Mouse (Mus musculus) hindbrain, embryonic 14.5 days (tissue): ENCODE measurements around the gene Lhfpl4. TPM values are rescaled to one million over a fixed set of nuclear protein-coding genes. Genes with fewer than 3 reads are reported as not detected.
A peak's percentile ranks its signal among the peaks of the same experiment; 100 is the strongest.

Experiments used
- ATAC-seq: fragments of 200-750 bp; cut with Nextera tagmentation; 2 replicates; pipeline ENCODE4 v1.8.0; 2017; ENCODE audit warnings: moderate number of reproducible peaks, mild to moderate bottlenecking, moderate TSS enrichment, moderate library complexity; ENCODE audit not compliant: low FRiP score
- DNase-seq: peaks from one replicate; pipeline ENCODE4 v3.0.0-alpha.2; 2015; ENCODE audit warnings: low spot score
- H3K27ac ChIP-seq: fragments of 300-500 bp; sonication (generic); 2 replicates; pipeline ENCODE4 v1.5.1; 2014; ENCODE audit warnings: mild to moderate bottlenecking, moderate library complexity
- H3K27me3 ChIP-seq: fragments of 300-500 bp; sonication (generic); 2 replicates; pipeline ENCODE4 v1.6.1; 2014; ENCODE audit warnings: mild to moderate bottlenecking, low read length, mixed read lengths; ENCODE audit not compliant: control insufficient read depth, insufficient read depth
- H3K36me3 ChIP-seq: fragments of 300-500 bp; sonication (generic); replicated peaks from 2 replicates; pipeline ENCODE4 v1.6.1; 2014; ENCODE audit not compliant: control insufficient read depth, insufficient read depth
- H3K4me1 ChIP-seq: fragments of 300-500 bp; sonication (generic); replicated peaks from 2 replicates; pipeline ENCODE4 v1.6.1; 2014; ENCODE audit warnings: antibody characterized with exemption, low read length, mixed read lengths; ENCODE audit not compliant: control insufficient read depth, insufficient read depth
- H3K4me2 ChIP-seq: fragments of 300-500 bp; sonication (generic); replicated peaks from 2 replicates; pipeline ENCODE4 v1.6.1; 2014; ENCODE audit warnings: mild to moderate bottlenecking, moderate library complexity
- H3K4me3 ChIP-seq: fragments of 300-500 bp; sonication (generic); replicated peaks from 2 replicates; pipeline ENCODE4 v1.5.1; 2014; ENCODE audit warnings: mild to moderate bottlenecking, low read length
- H3K9ac ChIP-seq: fragments of 300-500 bp; sonication (generic); 2 replicates; pipeline ENCODE4 v1.6.1; 2014
- H3K9me3 ChIP-seq: fragments of 300-500 bp; sonication (generic); 2 replicates; pipeline ENCODE4 v1.6.1; 2016; ENCODE audit warnings: low read length; ENCODE audit not compliant: control insufficient read depth
- WGBS: fragments of 180-500 bp; shearing (Covaris S2); extraction: QIAGEN DNeasy Blood & Tissue Kit; methylation state at CpG from one replicate; pipeline ENCODE4 v1.1.7; 2014; 5-methylcytosine and 5-hydroxymethylcytosine counted together
- polyA plus RNA-seq: library from polyadenylated mRNA; unstranded; fragments of >200 nt; fragmentation: Nextera tagmentation; extraction: Ambion mirVana; gene quantifications from 2 replicates; pipeline ENCODE4 v1.2.1, GENCODE M21; 2014

Lhfpl4 gene
- polyA plus RNA-seq, 1 experiment from 2014 or later: 21.1 TPM

DNA sequence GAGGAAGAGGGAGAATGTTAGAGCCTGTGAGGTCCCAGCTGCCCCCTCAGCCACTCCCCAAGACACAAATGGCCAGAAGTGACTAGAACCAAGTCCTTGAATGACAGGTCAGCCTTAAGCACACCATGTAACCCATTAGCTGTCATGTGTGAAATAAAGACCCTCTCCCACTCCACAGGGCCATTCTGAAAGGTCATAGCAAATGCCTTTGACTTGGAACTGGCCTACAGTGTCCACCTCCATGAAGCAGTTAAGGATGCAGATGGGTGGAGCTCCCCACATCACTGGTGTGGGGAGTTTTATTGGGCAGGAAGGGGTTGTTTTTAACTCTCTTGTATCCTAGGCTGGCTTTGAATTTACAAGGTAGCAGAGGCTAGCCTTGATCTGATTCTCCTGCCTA lies 23.2 kb downstream of the Lhfpl4 start:
- ATAC-seq (no peak), DNase-seq (no peak)
- Histone ChIP-seq H3K27me3 (no peaks in the 10 kb centered on the region), H3K4me2 (no peak overlapping the region), H3K4me1 (no peaks in the 10 kb centered on the region), H3K9me3 (no peaks in the 10 kb centered on the region), H3K9ac (no peak overlapping the region), H3K27ac (no peak overlapping the region), H3K4me3 (no peak overlapping the region), H3K36me3 (peaks cover 52% of the 10 kb centered on the region)

DNA sequence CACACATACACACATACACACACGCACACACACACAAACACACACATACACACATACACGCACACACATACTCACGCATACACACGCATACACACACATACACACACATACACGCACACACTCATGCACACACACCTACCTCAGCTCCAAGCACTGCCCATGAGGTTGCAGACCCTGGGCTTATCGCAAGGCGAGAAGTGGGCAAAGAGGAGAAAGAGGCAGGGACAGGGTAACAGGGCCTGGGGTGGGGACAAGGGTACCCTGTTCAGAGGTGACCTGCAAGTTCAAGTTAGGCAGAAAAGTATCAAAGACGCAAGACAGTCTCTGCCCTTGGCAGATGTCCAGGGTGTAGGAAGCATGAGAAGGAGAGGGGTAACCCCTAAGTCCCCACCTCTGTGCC lies 24.5 kb downstream of the Lhfpl4 start:
- WGBS: 96% methylated on average over 8 of the region's 8 CpGs
- no peaks in the 10 kb centered on the region for H3K27me3 ChIP-seq
- DNase-seq: no peak
- no peaks in the 10 kb centered on the region for H3K9me3 ChIP-seq
- H3K9ac ChIP-seq: no peak overlapping the region
- no peaks in the 10 kb centered on the region for H3K4me1 ChIP-seq
- peaks cover 45% of the 10 kb centered on the region for H3K36me3 ChIP-seq
- H3K4me2 ChIP-seq: no peak overlapping the region
- ATAC-seq: no peak
- H3K27ac ChIP-seq: no peak overlapping the region
- H3K4me3 ChIP-seq: no peak overlapping the region

DNA sequence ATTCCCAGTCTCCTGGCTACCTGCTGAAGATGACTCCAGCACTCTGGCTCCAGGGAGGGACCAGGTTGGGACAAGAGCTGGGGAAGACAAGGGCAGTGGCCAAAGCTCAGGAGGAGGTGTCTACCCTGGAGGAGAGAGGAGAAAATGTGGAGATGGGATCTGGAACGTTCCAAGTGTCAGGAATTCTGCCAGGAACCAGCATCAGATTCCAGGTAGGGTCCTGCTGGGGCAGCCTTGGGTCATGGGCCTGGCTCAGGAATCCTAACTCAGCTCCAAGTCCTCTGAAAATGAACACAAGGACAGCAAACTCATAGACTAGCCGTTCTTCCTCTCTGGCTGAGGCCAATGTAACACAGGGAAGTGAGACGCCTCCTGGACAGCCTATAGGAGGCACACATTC lies 25.3 kb downstream of the Lhfpl4 start:
- DNase-seq (no peak), ATAC-seq (no peak)
- Histone ChIP-seq H3K9me3 (no peaks in the 10 kb centered on the region), H3K4me3 (no peak overlapping the region), H3K36me3 (peaks cover 38% of the 10 kb centered on the region), H3K4me1 (no peaks in the 10 kb centered on the region), H3K27ac (no peak overlapping the region), H3K27me3 (no peaks in the 10 kb centered on the region), H3K4me2 (no peak overlapping the region), H3K9ac (no peak overlapping the region)
- WGBS: 86% methylated on average over 3 of the region's 3 CpGs

DNA sequence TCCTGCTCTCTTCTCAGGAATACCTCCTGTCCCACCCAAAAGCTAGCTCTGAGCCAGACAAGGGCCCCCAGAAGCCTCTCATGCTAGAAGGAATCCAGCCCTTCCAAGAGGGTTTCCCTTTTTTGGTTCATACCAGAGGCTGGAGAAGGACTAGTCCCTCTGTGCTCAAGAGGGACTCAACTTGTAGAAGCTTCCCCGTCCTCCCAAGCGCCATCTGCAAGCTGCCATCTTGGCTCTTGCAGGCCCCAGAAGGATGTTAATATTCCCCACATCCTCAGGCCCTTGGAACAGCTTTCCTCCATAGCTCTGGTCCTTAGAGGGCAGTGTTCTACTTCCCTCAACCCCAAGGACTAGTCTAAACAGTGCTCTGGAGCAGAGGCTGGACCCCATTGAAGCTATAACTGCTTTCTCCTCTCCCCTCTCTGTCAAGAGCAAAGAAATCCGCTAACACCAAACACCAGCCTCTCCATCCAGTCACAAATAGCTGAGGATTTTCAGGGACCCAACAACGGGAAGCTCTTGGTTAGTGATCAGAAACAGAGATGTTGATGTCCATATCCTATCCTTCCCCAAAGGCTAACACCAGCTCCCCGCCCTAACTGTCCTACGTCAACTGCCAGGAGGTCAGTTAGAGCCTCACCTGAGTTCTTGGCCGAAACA lies 26.7 kb downstream of the Lhfpl4 start:
- peaks cover 26% of the 10 kb centered on the region for H3K36me3 ChIP-seq
- H3K27ac ChIP-seq: no peak overlapping the region
- 92% methylated on average over 7 of the region's 7 CpGs for WGBS
- H3K4me2 ChIP-seq: no peak overlapping the region
- no peaks in the 10 kb centered on the region for H3K4me1 ChIP-seq
- DNase-seq (no peak), ATAC-seq (no peak)
- no peak overlapping the region for H3K9ac ChIP-seq
- no peaks in the 10 kb centered on the region for H3K27me3 ChIP-seq
- no peaks in the 10 kb centered on the region for H3K9me3 ChIP-seq
- H3K4me3 ChIP-seq: no peak overlapping the region

DNA sequence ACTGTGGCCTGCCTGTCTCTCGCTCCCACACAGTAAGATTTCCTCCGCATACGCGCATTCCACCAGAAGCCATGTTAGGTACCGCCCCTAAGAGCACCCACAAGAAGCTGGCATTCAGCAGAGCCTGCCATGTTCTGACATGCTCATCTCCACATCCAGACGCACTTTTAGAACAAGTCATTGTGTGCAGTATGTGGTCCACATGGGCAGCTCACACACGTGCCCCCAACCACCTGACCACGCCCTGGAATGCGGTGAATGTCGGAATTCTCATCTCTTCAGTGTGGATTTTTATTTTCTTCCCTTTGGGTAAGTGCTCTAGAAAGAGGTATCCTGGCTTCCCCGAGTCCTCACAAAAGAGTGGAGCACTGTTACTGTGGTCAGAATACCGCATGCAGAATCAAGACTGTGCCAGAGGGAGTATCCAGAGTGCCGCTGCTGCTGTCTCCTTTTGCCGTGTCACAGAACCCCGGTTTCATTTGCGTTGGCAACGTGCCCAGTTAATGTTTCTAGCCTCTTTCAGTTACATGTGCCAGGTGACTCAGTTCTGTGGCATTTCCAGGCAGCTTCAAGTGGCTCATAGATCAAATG lies 28.4 kb downstream of the Lhfpl4 start:
- Histone ChIP-seq H3K9me3 (0 out of 2 replicates have a peak, but pooled peaks cover 4% of the 10 kb centered on the region), H3K9ac (no peak overlapping the region), H3K27me3 (no peaks in the 10 kb centered on the region), H3K4me2 (no peak overlapping the region), H3K36me3 (peaks cover 20% of the 10 kb centered on the region), H3K27ac (no peak overlapping the region), H3K4me1 (no peaks in the 10 kb centered on the region), H3K4me3 (no peak overlapping the region)
- 69% methylated on average over 17 of the region's 17 CpGs for whole genome bisulfite sequencing
- ATAC-seq (peak; percentile 26), DNase-seq (peak; percentile 42)

DNA sequence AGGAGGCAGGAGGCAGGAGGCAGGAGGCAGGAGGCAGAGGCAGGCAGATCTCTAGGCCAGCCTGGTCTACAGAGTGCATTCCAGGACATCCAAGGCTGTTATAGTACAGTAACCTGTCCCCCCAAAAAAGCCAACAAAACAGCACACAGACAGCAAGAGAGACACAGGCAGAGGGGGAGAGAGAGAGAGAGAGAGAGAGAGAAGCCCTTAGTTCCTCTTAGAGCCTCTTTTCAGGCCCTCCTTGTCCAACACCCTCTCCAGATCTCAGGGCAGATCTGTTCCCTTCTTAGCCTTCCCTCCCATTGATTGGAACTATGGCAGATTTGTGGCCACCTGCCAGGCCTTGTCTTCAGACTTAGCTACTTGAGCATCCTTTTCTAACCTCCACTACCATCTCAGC lies 31.7 kb downstream of the Lhfpl4 start:
- no peak overlapping the region for H3K9ac ChIP-seq
- DNase-seq (no peak), ATAC-seq (no peak)
- no peak overlapping the region for H3K4me2 ChIP-seq
- H3K36me3 ChIP-seq: peaks cover 2% of the 10 kb centered on the region; the same call in 1 of the 2 replicates
- 0 out of 2 replicates have a peak, but pooled peaks cover 4% of the 10 kb centered on the region for H3K9me3 ChIP-seq
- no peaks in the 10 kb centered on the region for H3K27me3 ChIP-seq
- no peak overlapping the region for H3K4me3 ChIP-seq
- no peak overlapping the region for H3K27ac ChIP-seq
- no peaks in the 10 kb centered on the region for H3K4me1 ChIP-seq

DNA sequence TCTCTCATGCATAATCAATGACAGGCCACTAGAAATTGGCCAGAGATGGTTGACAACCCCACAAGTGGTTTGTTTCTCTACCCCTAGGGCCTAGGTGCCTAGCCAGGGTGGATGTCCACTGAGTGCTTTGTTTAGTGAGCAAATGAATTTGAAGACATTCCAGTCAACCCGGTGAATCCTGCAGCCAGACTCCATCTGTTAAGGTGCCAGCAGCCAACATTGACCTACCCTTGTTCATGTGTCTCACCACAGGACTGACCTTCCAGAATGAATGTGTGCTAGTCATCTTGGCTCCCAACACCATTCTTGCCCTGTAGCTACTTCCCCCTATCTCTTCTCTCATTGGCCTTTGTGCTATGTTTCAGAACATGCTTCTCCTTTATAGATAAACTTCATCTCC lies 33.2 kb downstream of the Lhfpl4 start:
- 93% methylated on average over 1 of the region's 1 CpGs for WGBS
- Histone ChIP-seq H3K9ac (no peak overlapping the region), H3K9me3 (0 out of 2 replicates have a peak, but pooled peaks cover 4% of the 10 kb centered on the region), H3K4me2 (no peak overlapping the region), H3K27me3 (no peaks in the 10 kb centered on the region), H3K27ac (no peak overlapping the region), H3K4me3 (no peak overlapping the region), H3K36me3 (peaks cover 7% of the 10 kb centered on the region; the same call in 1 of the 2 replicates), H3K4me1 (no peaks in the 10 kb centered on the region)
- ATAC-seq: no peak
- DNase-seq: no peak

DNA sequence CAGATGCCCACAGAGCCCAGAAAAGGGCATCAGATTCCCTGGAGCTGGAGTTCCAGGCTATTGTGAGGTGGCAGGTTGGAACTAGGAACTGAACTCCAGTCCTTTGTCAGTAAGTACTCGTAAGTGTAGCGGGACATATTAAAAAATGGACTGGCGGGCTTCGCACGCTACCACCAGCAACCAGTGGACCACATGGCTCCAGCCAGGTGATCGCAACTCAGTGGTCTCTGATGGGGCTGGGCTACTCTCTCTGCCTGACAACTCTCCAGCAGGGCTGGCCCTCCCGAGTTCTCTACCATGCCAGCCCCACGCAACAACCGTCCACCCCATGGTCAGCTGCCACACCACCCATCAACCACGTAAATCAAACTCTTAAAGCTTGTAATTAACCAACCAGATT lies 35.1 kb downstream of the Lhfpl4 start:
- Histone ChIP-seq H3K27me3 (no peaks in the 10 kb centered on the region), H3K4me2 (no peak overlapping the region), H3K9me3 (0 out of 2 replicates have a peak, but pooled peaks cover 4% of the 10 kb centered on the region), H3K4me3 (no peak overlapping the region), H3K9ac (no peak overlapping the region), H3K4me1 (no peaks in the 10 kb centered on the region), H3K36me3 (peaks cover 18% of the 10 kb centered on the region), H3K27ac (no peak overlapping the region)
- 98% methylated on average over 10 of the region's 10 CpGs for WGBS
- ATAC-seq (no peak), DNase-seq (no peak)

DNA sequence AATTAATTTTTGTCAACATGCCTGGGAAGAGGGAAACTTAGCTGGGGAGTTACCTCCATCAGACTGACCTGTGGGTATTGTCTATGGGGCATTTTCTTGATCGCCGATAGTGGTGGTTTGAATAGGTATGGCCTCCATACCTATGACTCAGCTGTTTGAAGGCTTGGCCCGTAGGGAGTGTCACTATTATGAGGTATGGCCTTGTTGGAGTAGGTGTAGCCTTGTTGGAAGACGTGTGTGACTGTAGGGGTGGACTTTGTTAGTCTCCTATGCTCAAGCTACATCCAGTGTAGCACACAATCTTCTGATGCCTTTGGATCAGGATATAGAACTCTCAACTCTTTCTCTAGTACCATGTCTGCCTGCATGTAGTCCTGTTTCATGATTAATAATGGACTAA lies 39.1 kb downstream of the Lhfpl4 start:
- Histone ChIP-seq H3K27me3 (no peaks in the 10 kb centered on the region), H3K4me2 (no peak overlapping the region), H3K4me3 (no peak overlapping the region), H3K36me3 (peaks cover 59% of the 10 kb centered on the region), H3K9ac (no peak overlapping the region), H3K27ac (no peak overlapping the region), H3K4me1 (no peaks in the 10 kb centered on the region), H3K9me3 (no peaks in the 10 kb centered on the region)
- DNase-seq: no peak
- WGBS: 95% methylated on average over 4 of the region's 4 CpGs
- ATAC-seq: no peak
